Comparison of ENCODE assay signal across 9 mouse cellular contexts in genomic region chr11:70509753-70510564, GRCm38 (mm10). TPM values are rescaled to one million over a fixed set of nuclear protein-coding genes. Genes with fewer than 3 reads are reported as not detected.
A peak's percentile ranks its signal among the peaks of the same experiment; 100 is the strongest.
DNase-seq lines count a peak whose midpoint lies in the region; ATAC-seq and TF ChIP-seq lines count a peak whose summit lies in the region.
"Had no signal": no experiment of that assay in that cellular context is flagged by ENCODE, and none has a peak within 500 bp of the region (broad histone marks: within the 10 kb centered on the region; RNA-seq: fewer than 3 reads in every experiment).

No protein-coding gene starts in this region.

- peak overlapping the region; percentile 36 for H3K9ac ChIP-seq in hindbrain, embryonic 16.5 days (ENCODE audit: low read depth, low read length)
- no peak overlapping the region for H3K9ac ChIP-seq in limb, embryonic 14.5 days (ENCODE audit: low read depth, low read length, severe bottlenecking)
- no peak overlapping the region for H3K9ac ChIP-seq in midbrain, embryonic 15.5 days
- H3K9ac ChIP-seq in stomach, embryonic 14.5 days (replicated peaks; ENCODE audit: low read depth, low read length) = no peak overlapping the region

- peak overlapping the region; percentile 46 for H3K4me2 ChIP-seq in hindbrain, embryonic 16.5 days (ENCODE audit: low read length)
- H3K4me2 ChIP-seq in limb, embryonic 14.5 days (replicated peaks; ENCODE audit: low read depth, low read length, severe bottlenecking) = peak overlapping the region; percentile 37
- H3K4me2 ChIP-seq in midbrain, embryonic 15.5 days = peak overlapping the region; percentile 49
- H3K4me2 ChIP-seq in stomach, embryonic 14.5 days (replicated peaks; ENCODE audit: low read depth, low read length) = no peak overlapping the region

- no peaks in the 10 kb centered on the region for H3K4me1 ChIP-seq in bone marrow, adult 2 months (ENCODE audit: control insufficient read depth, insufficient read depth, low read length)
- no peaks in the 10 kb centered on the region for H3K4me1 ChIP-seq in embryonic fibroblast, embryonic 13.5 days (ENCODE audit: control insufficient read depth, insufficient read depth, low read length)
- H3K4me1 ChIP-seq in hindbrain, embryonic 16.5 days (ENCODE audit: control insufficient read depth, insufficient read depth, low read depth, low read length) = peaks cover 3% of the 10 kb centered on the region
- no peaks in the 10 kb centered on the region; the same call in 1 of the 2 replicates for H3K4me1 ChIP-seq in limb, embryonic 14.5 days (ENCODE audit: control insufficient read depth, insufficient read depth, low read length)
- H3K4me1 ChIP-seq in midbrain, embryonic 15.5 days = peaks cover 9% of the 10 kb centered on the region
- H3K4me1 ChIP-seq in stomach, embryonic 14.5 days (ENCODE audit: control insufficient read depth, insufficient read depth, low read length) = peaks cover 3% of the 10 kb centered on the region; the same call in 1 of the 2 replicates

- peak; percentile 79 for ATAC-seq in hindbrain, embryonic 16.5 days
- peak; percentile 71 for ATAC-seq in limb, embryonic 14.5 days (ENCODE audit: low FRiP score, low read depth)
- ATAC-seq in midbrain, embryonic 15.5 days (replicated peaks) = peak; percentile 76
- 0 out of 2 replicates have a peak, but pooled peaks have one; percentile 34 for ATAC-seq in stomach, embryonic 14.5 days (ENCODE audit: insufficient number of reproducible peaks, insufficient read depth, low FRiP score, low read depth)

- H3K9me3 ChIP-seq in hindbrain, embryonic 16.5 days (ENCODE audit: control insufficient read depth, low read length) = no peaks in the 10 kb centered on the region
- no peaks in the 10 kb centered on the region for H3K9me3 ChIP-seq in limb, embryonic 14.5 days (ENCODE audit: control insufficient read depth, low read length)
- no peaks in the 10 kb centered on the region for H3K9me3 ChIP-seq in midbrain, embryonic 15.5 days
- no peaks in the 10 kb centered on the region for H3K9me3 ChIP-seq in stomach, embryonic 14.5 days (ENCODE audit: control insufficient read depth, low read depth, low read length)

- no peak for TF ChIP-seq POLR2A in bone marrow, adult 2 months (IDR thresholded peaks at IDR 0.05; ENCODE audit: borderline replicate concordance, control insufficient read depth, low read depth, low read length)
- TF ChIP-seq POLR2A in embryonic fibroblast, embryonic 13.5 days (IDR thresholded peaks at IDR 0.05; ENCODE audit: low read depth, low read length) = no peak
- no peak for TF ChIP-seq POLR2A in limb, embryonic 14.5 days (IDR thresholded peaks at IDR 0.05; ENCODE audit: borderline replicate concordance, extremely low read depth, insufficient read depth, insufficient read length)

- peaks cover 4% of the 10 kb centered on the region; the same call in 1 of the 2 replicates for H3K27me3 ChIP-seq in hindbrain, embryonic 16.5 days (replicated peaks; ENCODE audit: control insufficient read depth, insufficient read depth, low read length)
- H3K27me3 ChIP-seq in limb, embryonic 14.5 days (ENCODE audit: control insufficient read depth, insufficient read depth, low read length) = no peaks in the 10 kb centered on the region
- H3K27me3 ChIP-seq in midbrain, embryonic 15.5 days (replicated peaks) = no peaks in the 10 kb centered on the region
- no peaks in the 10 kb centered on the region for H3K27me3 ChIP-seq in stomach, embryonic 14.5 days (ENCODE audit: control insufficient read depth, insufficient read depth, low read length)

- H3K36me3 ChIP-seq in hindbrain, embryonic 16.5 days (ENCODE audit: control insufficient read depth, insufficient read depth, low read length) = no peaks in the 10 kb centered on the region
- H3K36me3 ChIP-seq in limb, embryonic 14.5 days (ENCODE audit: control insufficient read depth, insufficient read depth, low read length) = no peaks in the 10 kb centered on the region
- no peaks in the 10 kb centered on the region for H3K36me3 ChIP-seq in midbrain, embryonic 15.5 days (replicated peaks)
- H3K36me3 ChIP-seq in stomach, embryonic 14.5 days (ENCODE audit: control insufficient read depth, insufficient read depth, low read length) = no peaks in the 10 kb centered on the region

- H3K27ac ChIP-seq in gastrocnemius, adult 2 months = no peak overlapping the region
- H3K27ac ChIP-seq in bone marrow, adult 2 months (ENCODE audit: control insufficient read depth, insufficient read depth, low read depth, low read length, poor library complexity) = no peak overlapping the region
- no peak overlapping the region for H3K27ac ChIP-seq in embryonic fibroblast, embryonic 13.5 days (ENCODE audit: insufficient read depth, low read length)
- no peak overlapping the region for H3K27ac ChIP-seq in hindbrain, embryonic 16.5 days (ENCODE audit: low read depth, low read length)
- H3K27ac ChIP-seq in limb, embryonic 14.5 days (replicated peaks; ENCODE audit: low read depth, low read length) = no peak overlapping the region
- H3K27ac ChIP-seq in midbrain, embryonic 15.5 days = no peak overlapping the region
- H3K27ac ChIP-seq in stomach, embryonic 14.5 days (ENCODE audit: low read length) = no peak overlapping the region

- intact Hi-C loops in gastrocnemius, adult 2 months (cut with DNase I) = no loop called here
- intact Hi-C loops in gastrocnemius, postnatal 36 days (cut with DNase I) = loop anchor here (5.0 kb wide), 2 partner anchors 78 to 98 kb away; partner anchors contain the start of genes Arrb2 and Pelp1

- H3K4me3 ChIP-seq in gastrocnemius, adult 2 months = no peak overlapping the region
- no peak overlapping the region for H3K4me3 ChIP-seq in bone marrow, adult 2 months (replicated peaks; ENCODE audit: control insufficient read depth, low read depth, low read length)
- no peak overlapping the region for H3K4me3 ChIP-seq in embryonic fibroblast, embryonic 13.5 days (ENCODE audit: insufficient read depth, low read length)
- 0 out of 2 replicates have a peak overlapping the region, but pooled peaks have one; percentile 15 for H3K4me3 ChIP-seq in hindbrain, embryonic 16.5 days (ENCODE audit: low read length)
- no peak overlapping the region for H3K4me3 ChIP-seq in limb, embryonic 14.5 days (replicated peaks; ENCODE audit: low read length)
- H3K4me3 ChIP-seq in midbrain, embryonic 15.5 days = peak overlapping the region; percentile 27
- H3K4me3 ChIP-seq in stomach, embryonic 14.5 days (ENCODE audit: low read depth, low read length) = no peak overlapping the region

- TF ChIP-seq CTCF in gastrocnemius, adult 2 months (IDR thresholded peaks at IDR 0.05) = peak; percentile 55
- peak; percentile 71 for TF ChIP-seq CTCF in bone marrow, adult 2 months (IDR thresholded peaks at IDR 0.05; ENCODE audit: control insufficient read depth, insufficient read depth, low read length)
- peak; percentile 87 for TF ChIP-seq CTCF in embryonic fibroblast, embryonic 13.5 days (IDR thresholded peaks at IDR 0.05; ENCODE audit: borderline replicate concordance, insufficient read depth, low read length)

- peak; percentile 52 for DNase-seq in gastrocnemius, adult 2 months
- DNase-seq in gastrocnemius, postnatal 36 days = no peak
- no peak for DNase-seq in limb, embryonic 14.5 days (ENCODE audit: low spot score)

- 16% methylated on average over 19 of the region's 19 CpGs for WGBS in bone marrow, adult 2 months
- WGBS in hindbrain, embryonic 16.5 days = 10% methylated on average over 19 of the region's 19 CpGs
- WGBS in limb, embryonic 14.5 days = 8% methylated on average over 19 of the region's 19 CpGs
- WGBS in midbrain, embryonic 15.5 days = 8% methylated on average over 19 of the region's 19 CpGs
- 10% methylated on average over 19 of the region's 19 CpGs for WGBS in stomach, embryonic 14.5 days

RNA-seq across cellular contexts. Expression of gene Vmo1, which starts 4.5 kb away (rescaled TPM):
- total RNA-seq in gastrocnemius, adult 2 months (2021) = not detected
- not detected for total RNA-seq in gastrocnemius, postnatal 36 days (2021)
- not detected in 2 replicates for polyA plus RNA-seq in bone marrow, adult 2 months (2011; ENCODE audit: insufficient read depth, insufficient read length, low replicate concordance, missing spikeins)
- 0.79 TPM in 1 of 2 replicates, not detected in the other for polyA plus RNA-seq in embryonic fibroblast, embryonic 13.5 days (2011; ENCODE audit: insufficient read length, low read depth, missing spikeins)
- polyA plus RNA-seq in hindbrain, embryonic 16.5 days (2015; fragmentation: Nextera tagmentation; extraction: Ambion mirVana) = 0.34 TPM in 1 of 2 replicates, not detected in the other
- polyA plus RNA-seq in limb, embryonic 14.5 days (2012; rRNA removed) = 0.14 TPM in 1 of 2 replicates, not detected in the other
- 0.30 TPM in 1 of 2 replicates, not detected in the other for polyA plus RNA-seq in limb, embryonic 14.5 days (2014; fragmentation: Nextera tagmentation; extraction: Ambion mirVana)
- polyA plus RNA-seq in midbrain, embryonic 15.5 days (2015; fragmentation: Nextera tagmentation; extraction: Ambion mirVana) = 0.46 TPM in 1 of 2 replicates, not detected in the other
- polyA plus RNA-seq in stomach, embryonic 14.5 days (2014; fragmentation: Nextera tagmentation; extraction: Ambion mirVana) = 0.39 TPM in 1 of 2 replicates, not detected in the other
- polyA plus RNA-seq: large intestine, adult 2 months had no signal

RNA-seq across cellular contexts. Expression of gene Tm4sf5, which starts 4.9 kb away (rescaled TPM):
- total RNA-seq in gastrocnemius, adult 2 months (2021) = not detected
- total RNA-seq in gastrocnemius, postnatal 36 days (2021) = not detected
- polyA plus RNA-seq in bone marrow, adult 2 months (2011; ENCODE audit: insufficient read depth, insufficient read length, low replicate concordance, missing spikeins) = not detected in 2 replicates
- not detected in 2 replicates for polyA plus RNA-seq in embryonic fibroblast, embryonic 13.5 days (2011; ENCODE audit: insufficient read length, low read depth, missing spikeins)
- 3.8 and 5.5 TPM in 2 replicates for polyA plus RNA-seq in hindbrain, embryonic 16.5 days (2015; fragmentation: Nextera tagmentation; extraction: Ambion mirVana)
- polyA plus RNA-seq in limb, embryonic 14.5 days (2012; rRNA removed) = 0.29 and 0.50 TPM in 2 replicates
- 0.33 and 0.95 TPM in 2 replicates for polyA plus RNA-seq in limb, embryonic 14.5 days (2014; fragmentation: Nextera tagmentation; extraction: Ambion mirVana)
- polyA plus RNA-seq in midbrain, embryonic 15.5 days (2015; fragmentation: Nextera tagmentation; extraction: Ambion mirVana) = 3.8 and 4.0 TPM in 2 replicates
- 38.6 and 45.2 TPM in 2 replicates for polyA plus RNA-seq in stomach, embryonic 14.5 days (2014; fragmentation: Nextera tagmentation; extraction: Ambion mirVana)

RNA-seq across cellular contexts. Expression of gene Gltpd2, which starts 9.0 kb away (rescaled TPM):
- not detected for total RNA-seq in gastrocnemius, adult 2 months (2021)
- total RNA-seq in gastrocnemius, postnatal 36 days (2021) = not detected
- not detected in 2 replicates for polyA plus RNA-seq in bone marrow, adult 2 months (2011; ENCODE audit: insufficient read depth, insufficient read length, low replicate concordance, missing spikeins)
- polyA plus RNA-seq in embryonic fibroblast, embryonic 13.5 days (2011; ENCODE audit: insufficient read length, low read depth, missing spikeins) = not detected in 2 replicates
- polyA plus RNA-seq in hindbrain, embryonic 16.5 days (2015; fragmentation: Nextera tagmentation; extraction: Ambion mirVana) = 0.39 and 0.40 TPM in 2 replicates
- polyA plus RNA-seq in limb, embryonic 14.5 days (2012; rRNA removed) = 0.24 and 0.36 TPM in 2 replicates
- 0.54 and 0.73 TPM in 2 replicates for polyA plus RNA-seq in limb, embryonic 14.5 days (2014; fragmentation: Nextera tagmentation; extraction: Ambion mirVana)
- polyA plus RNA-seq in midbrain, embryonic 15.5 days (2015; fragmentation: Nextera tagmentation; extraction: Ambion mirVana) = 0.14 and 0.27 TPM in 2 replicates
- polyA plus RNA-seq in stomach, embryonic 14.5 days (2014; fragmentation: Nextera tagmentation; extraction: Ambion mirVana) = 0.43 and 0.81 TPM in 2 replicates

RNA-seq across cellular contexts. Expression of gene Psmb6, which starts 15.2 kb away (rescaled TPM):
- total RNA-seq in gastrocnemius, adult 2 months (2021) = 100 to 1,000 TPM; 229 to 241 TPM
- total RNA-seq in gastrocnemius, postnatal 36 days (2021) = 100 to 1,000 TPM; 242 TPM
- polyA plus RNA-seq in bone marrow, adult 2 months (2011; ENCODE audit: insufficient read depth, insufficient read length, low replicate concordance, missing spikeins) = 90.4 and 129 TPM in 2 replicates
- 162 and 177 TPM in 2 replicates for polyA plus RNA-seq in embryonic fibroblast, embryonic 13.5 days (2011; ENCODE audit: insufficient read length, low read depth, missing spikeins)
- 775 and 820 TPM in 2 replicates for polyA plus RNA-seq in hindbrain, embryonic 16.5 days (2015; fragmentation: Nextera tagmentation; extraction: Ambion mirVana)
- polyA plus RNA-seq in limb, embryonic 14.5 days (2012; rRNA removed) = 421 and 423 TPM in 2 replicates
- polyA plus RNA-seq in limb, embryonic 14.5 days (2014; fragmentation: Nextera tagmentation; extraction: Ambion mirVana) = 755 and 779 TPM in 2 replicates
- polyA plus RNA-seq in midbrain, embryonic 15.5 days (2015; fragmentation: Nextera tagmentation; extraction: Ambion mirVana) = 777 and 795 TPM in 2 replicates
- 709 and 761 TPM in 2 replicates for polyA plus RNA-seq in stomach, embryonic 14.5 days (2014; fragmentation: Nextera tagmentation; extraction: Ambion mirVana)

RNA-seq across cellular contexts. Expression of gene Gm40193, which starts 22.8 kb away (rescaled TPM):
- total RNA-seq in gastrocnemius, adult 2 months (2021) = not detected
- not detected for total RNA-seq in gastrocnemius, postnatal 36 days (2021)
- not detected in 2 replicates for polyA plus RNA-seq in bone marrow, adult 2 months (2011; ENCODE audit: insufficient read depth, insufficient read length, low replicate concordance, missing spikeins)
- polyA plus RNA-seq in embryonic fibroblast, embryonic 13.5 days (2011; ENCODE audit: insufficient read length, low read depth, missing spikeins) = not detected in 2 replicates
- not detected in 2 replicates for polyA plus RNA-seq in hindbrain, embryonic 16.5 days (2015; fragmentation: Nextera tagmentation; extraction: Ambion mirVana)
- 1.2 TPM in 1 of 2 replicates, not detected in the other for polyA plus RNA-seq in limb, embryonic 14.5 days (2012; rRNA removed)
- polyA plus RNA-seq in limb, embryonic 14.5 days (2014; fragmentation: Nextera tagmentation; extraction: Ambion mirVana) = not detected in 2 replicates
- not detected in 2 replicates for polyA plus RNA-seq in midbrain, embryonic 15.5 days (2015; fragmentation: Nextera tagmentation; extraction: Ambion mirVana)
- not detected in 2 replicates for polyA plus RNA-seq in stomach, embryonic 14.5 days (2014; fragmentation: Nextera tagmentation; extraction: Ambion mirVana)
- polyA plus RNA-seq: large intestine, adult 2 months had no signal

Comparison
In these comparisons a context has a peak if more than half of its experiments do, and no peak if none do; other contexts are left out.
1. H3K4me3 ChIP-seq: peak in hindbrain, embryonic 16.5 days (single experiment) and midbrain, embryonic 15.5 days (single experiment); none in gastrocnemius, adult 2 months (single experiment), bone marrow, adult 2 months (single experiment), embryonic fibroblast, embryonic 13.5 days (single experiment), limb, embryonic 14.5 days (single experiment) and stomach, embryonic 14.5 days (single experiment).
2. Peak in every context shown above with its lines, with median percentiles within 50 percentile points of each other: CTCF ChIP-seq and ATAC-seq.